Mouse (Mus musculus): ENCODE results near the gene Klhl4.

The Klhl4 gene

GRCm38 (mm10) chrX:114473782-114474731, at the start of gene Klhl4:
Gene Klhl4, plus strand, starts transcription at chrX:114474333.
- peak; percentile 37 for DNase-seq (ENCODE audit: low read depth)

DNA sequence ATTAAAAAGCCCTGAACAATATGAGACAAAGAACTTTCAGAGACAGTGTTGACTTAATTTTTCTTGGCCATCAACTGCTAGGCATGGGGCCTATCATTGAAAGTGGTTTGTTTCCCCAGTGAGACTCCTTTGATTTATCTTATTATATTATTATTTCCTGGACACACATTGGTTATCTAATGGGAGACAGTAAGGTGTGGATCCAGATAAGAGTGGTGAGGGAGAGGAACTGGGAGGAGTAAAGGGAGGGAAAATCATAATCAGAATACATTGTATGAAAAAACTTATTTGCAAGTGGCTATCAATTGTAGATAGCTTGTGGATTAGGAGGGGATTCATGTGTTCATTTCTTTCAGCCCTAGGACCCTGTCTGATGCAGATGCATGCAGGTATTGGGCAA, 10.0 kb downstream of the Klhl4 start:
- no peak for DNase-seq (ENCODE audit: low read depth)

DNA sequence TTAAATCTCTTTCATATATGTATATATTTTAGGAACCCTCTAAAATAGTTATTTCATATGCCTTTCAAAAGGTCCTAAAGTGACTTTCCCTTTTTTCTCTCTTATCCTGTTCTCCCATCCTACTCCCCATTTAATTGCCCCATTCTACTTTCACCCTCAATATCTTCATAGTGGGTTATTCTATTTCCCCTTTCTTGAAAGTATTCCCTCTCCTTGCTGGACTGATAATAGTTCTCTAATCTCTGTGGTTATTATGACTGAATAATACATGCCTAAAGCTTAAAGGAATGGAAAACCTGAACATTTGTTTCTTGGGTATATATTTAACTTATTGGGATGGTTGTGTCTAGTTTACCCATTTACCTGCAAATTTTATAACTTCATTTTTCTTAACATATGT, 12.6 kb downstream of the Klhl4 start:
- no peak for DNase-seq (ENCODE audit: low read depth)

DNA sequence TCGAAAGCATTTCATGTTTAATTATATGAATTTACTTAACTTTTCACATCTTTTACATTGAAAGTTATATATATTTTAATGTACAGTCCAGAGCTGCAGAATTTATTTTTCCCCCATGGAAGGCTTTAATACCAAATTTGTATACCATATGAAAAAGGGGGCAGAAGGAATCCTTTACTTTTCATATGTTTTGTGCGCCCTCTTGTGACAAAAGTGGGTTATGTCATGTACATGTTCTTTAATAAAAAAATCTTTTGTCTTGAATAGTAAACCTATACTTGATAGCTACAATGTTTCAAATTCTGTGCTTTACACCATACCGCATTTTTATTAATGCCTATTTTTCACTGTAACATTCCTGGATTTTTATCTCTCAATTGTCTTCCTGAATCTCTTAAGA, 84.0 kb downstream of the Klhl4 start:
- DNase-seq (ENCODE audit: low read depth) = peak; percentile 15

DNA sequence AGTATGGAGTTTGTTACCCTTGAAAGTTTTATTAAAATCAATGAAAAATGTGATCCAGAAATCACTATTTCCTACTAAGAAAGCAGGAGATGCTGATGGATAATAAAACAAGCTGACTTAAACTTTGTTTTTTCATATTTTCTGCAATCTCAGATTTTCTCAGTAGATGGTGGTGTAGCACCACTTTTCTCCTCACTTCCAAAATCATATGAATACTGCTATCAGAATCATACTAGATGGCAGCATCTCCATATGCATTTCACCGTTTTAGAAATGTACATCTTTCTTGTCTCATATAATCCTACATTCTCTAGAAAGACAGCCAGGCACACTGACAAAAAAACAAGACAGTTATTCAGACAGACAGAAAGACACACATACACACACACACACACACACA, 108.2 kb downstream of the Klhl4 start:
- no peak for DNase-seq (ENCODE audit: low read depth)

Measured in naive thymus-derived CD4-positive, alpha-beta T cell, adult 2 months (primary cell).